Comparison of ENCODE assay signal across 9 mouse cellular contexts in the genomic region with DNA sequence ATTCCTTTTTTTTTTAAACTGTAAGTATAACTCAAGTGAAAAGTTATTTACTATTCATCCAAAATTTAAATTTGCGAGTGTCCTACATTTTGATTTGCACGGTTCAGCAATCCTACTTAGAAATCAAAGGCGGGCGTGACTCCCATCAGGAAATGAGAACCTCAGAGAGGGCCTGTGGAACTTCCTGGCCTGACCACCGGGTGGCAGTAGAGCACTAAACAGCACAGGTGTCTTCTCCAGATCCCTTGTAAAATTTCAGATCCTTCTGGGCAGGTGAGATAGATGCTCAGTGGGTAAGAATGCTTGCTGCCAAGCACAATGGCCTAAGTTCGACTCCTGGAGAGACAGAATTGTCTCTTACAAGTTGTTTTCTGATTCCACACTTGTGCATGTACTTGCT. TPM values are rescaled to one million over a fixed set of nuclear protein-coding genes. Genes with fewer than 3 reads are reported as not detected.
DNase-seq lines count a peak whose midpoint lies in the region; ATAC-seq lines count a peak whose summit lies in the region.
"Had no signal": no experiment of that assay in that cellular context is flagged by ENCODE, and none has a peak within 500 bp of the region (broad histone marks: within the 10 kb centered on the region; RNA-seq: fewer than 3 reads in every experiment).

No protein-coding gene starts in this region.

- H3K36me3 ChIP-seq in forebrain, embryonic 11.5 days (ENCODE audit: control insufficient read depth, insufficient read depth, low read length), result no peaks in the 10 kb centered on the region

- H3K9me3 ChIP-seq in forebrain, embryonic 11.5 days (ENCODE audit: control insufficient read depth, low read length), result no peaks in the 10 kb centered on the region

- no peak overlapping the region for H3K9ac ChIP-seq in forebrain, embryonic 11.5 days (ENCODE audit: low read length)

- H3K27me3 ChIP-seq in forebrain, embryonic 11.5 days (ENCODE audit: control insufficient read depth, insufficient read depth, low read length), result no peaks in the 10 kb centered on the region

- H3K27ac ChIP-seq in forebrain, embryonic 11.5 days (ENCODE audit: low read depth, low read length), result no peak overlapping the region

- intact Hi-C loops in heart, postnatal 36 days (cut with DNase I), result loop anchor here (1.0 kb wide), 2 partner anchors 58 to 127 kb away; no protein-coding TSS in a partner anchor

- ATAC-seq in forebrain, embryonic 11.5 days (replicated peaks; ENCODE audit: low FRiP score), result no peak

- peak; percentile 52 for DNase-seq in MN1 (ENCODE audit: low spot score)
- DNase-seq in c-Kit-positive CD71-negative TER-119-negative erythroid progenitor cells, embryonic 14.5 days (ENCODE audit: low read depth), result peak; percentile 68
- peak; percentile 91 for DNase-seq in forebrain, embryonic 11.5 days (ENCODE audit: low spot score)
- peak; percentile 87 to 93 for DNase-seq in heart, postnatal 36 days
- peak; percentile 47 to 87 for DNase-seq in layer of hippocampus, adult 8-10 months (ENCODE audit: low spot score in 2 of 2)
- peak; percentile 89 for DNase-seq in lung, postnatal 14 days
- DNase-seq in right cerebral cortex, adult 2 months (ENCODE audit: low spot score in 2 of 2), result peak; percentile 90 to 91
- DNase-seq in urinary bladder, postnatal 10 days (ENCODE audit: low spot score), result peak; percentile 53

- no peak overlapping the region for H3K4me2 ChIP-seq in forebrain, embryonic 11.5 days (ENCODE audit: low read depth, low read length, severe bottlenecking)

- 18% methylated on average over 6 of the region's 6 CpGs for WGBS in forebrain, embryonic 11.5 days

- no peak overlapping the region for H3K4me3 ChIP-seq in forebrain, embryonic 11.5 days (ENCODE audit: low read depth, low read length)

- no peaks in the 10 kb centered on the region for H3K4me1 ChIP-seq in forebrain, embryonic 11.5 days (replicated peaks; ENCODE audit: control insufficient read depth, insufficient read depth, low read length)

RNA-seq across cellular contexts. Expression of a gene that starts 15.3 kb away (rescaled TPM):
- polyA plus RNA-seq in forebrain, embryonic 11.5 days (2014; fragmentation: Nextera tagmentation; extraction: Ambion mirVana), result 12.7 and 14.0 TPM in 2 replicates
- total RNA-seq in heart, postnatal 36 days (2021), result 1 to 10 TPM; 6.7 to 8.6 TPM
- total RNA-seq in layer of hippocampus, adult 8-10 months (2022), result 10 to 100 TPM; 15.1 to 17.6 (median 16.2) TPM

RNA-seq across cellular contexts. Expression of a gene that starts 26.9 kb away (rescaled TPM):
- polyA plus RNA-seq in forebrain, embryonic 11.5 days (2014; fragmentation: Nextera tagmentation; extraction: Ambion mirVana), result 6.9 and 9.4 TPM in 2 replicates
- total RNA-seq in heart, postnatal 36 days (2021), result 10 to 100 TPM; 29.2 to 32.6 TPM
- total RNA-seq in layer of hippocampus, adult 8-10 months (2022), result 10 to 100 TPM; 10.3 to 21.0 (median 15.3) TPM

RNA-seq across cellular contexts. Expression of a gene that starts 40.1 kb away (rescaled TPM):
- polyA plus RNA-seq in forebrain, embryonic 11.5 days (2014; fragmentation: Nextera tagmentation; extraction: Ambion mirVana), result not detected in 2 replicates
- not detected for total RNA-seq in heart, postnatal 36 days (2021)
- not detected for total RNA-seq in layer of hippocampus, adult 8-10 months (2022)
- polyA plus RNA-seq: liver, embryonic 16.5 days had no signal
